Mouse (Mus musculus): ENCODE measurements around the gene Rab6a.

Rab6a gene

DNA sequence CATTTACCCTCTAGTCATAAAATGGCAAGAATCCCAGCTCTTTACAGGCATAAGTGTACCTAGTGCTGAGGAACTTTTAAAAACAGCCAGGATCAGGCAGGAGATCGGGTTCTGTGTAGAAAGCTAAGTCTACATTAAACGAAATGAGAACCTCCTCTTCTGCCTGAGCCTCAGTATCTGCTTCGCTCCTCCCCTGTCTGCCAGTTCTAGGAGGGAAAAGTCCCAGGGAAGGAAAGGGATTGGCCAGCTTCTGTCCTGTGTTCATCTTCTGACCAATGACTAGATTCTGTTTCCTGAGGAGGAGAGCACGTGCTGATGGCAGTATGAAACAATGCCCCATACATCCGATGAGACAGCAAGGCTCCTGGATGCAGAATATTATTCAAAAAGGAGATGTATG is 73.9 kb downstream of the Rab6a start:
- no peak for DNase-seq (ENCODE audit: low spot score)

- DNase-seq (ENCODE audit: low spot score), result no peak
Observed at GRCm38 (mm10) chr7:100683241-100683640, 76.0 kb downstream of the Rab6a start.

GRCm38 (mm10) chr7:100684081-100684480 is 76.9 kb downstream of the Rab6a start:
- DNase-seq (ENCODE audit: low spot score), result no peak

DNA sequence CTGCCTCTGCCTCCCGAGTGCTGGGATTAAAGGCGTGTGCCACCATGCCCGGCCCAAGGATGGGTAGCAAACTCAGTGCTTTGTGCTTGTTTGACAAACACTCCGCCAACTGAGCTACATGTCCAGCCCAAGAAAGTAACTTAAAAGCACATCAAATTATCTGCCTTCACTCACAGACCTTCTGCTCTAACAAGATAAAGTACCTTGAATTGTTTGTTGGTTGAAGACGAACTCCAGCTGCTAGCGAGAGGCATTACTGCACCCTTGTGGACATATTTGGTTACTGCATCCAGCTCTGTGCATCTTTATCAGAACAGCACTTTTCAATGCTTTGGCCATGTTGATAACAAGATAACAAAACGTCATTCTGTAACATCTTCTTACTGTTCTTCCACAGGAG is 77.3 kb downstream of the Rab6a start:
- DNase-seq (ENCODE audit: low spot score), result peak; percentile 49

- peak; percentile 72 for DNase-seq (ENCODE audit: low spot score)
Observed at GRCm38 (mm10) chr7:100685061-100686030, 78.1 kb downstream of the Rab6a start.

DNA sequence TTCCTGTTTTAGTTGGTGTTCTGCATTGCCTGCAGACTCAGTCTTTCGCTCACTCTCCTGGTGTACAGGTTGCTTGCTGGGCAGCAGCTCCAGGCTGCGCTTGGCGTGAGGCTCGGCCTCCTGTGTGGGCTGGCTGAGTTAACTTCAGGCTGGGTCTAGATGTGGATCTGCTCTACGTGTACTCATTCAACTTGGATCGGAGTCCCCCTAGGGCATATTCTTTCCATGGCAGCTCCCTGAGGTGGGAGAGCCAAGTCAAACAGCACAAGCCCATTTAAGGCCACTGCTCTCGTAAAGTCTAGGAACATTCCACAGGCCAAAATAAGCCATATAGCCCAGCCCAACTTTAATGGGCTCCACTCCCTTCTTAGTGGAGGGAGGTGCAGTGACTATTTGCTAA is 81.3 kb downstream of the Rab6a start:
- DNase-seq (ENCODE audit: low spot score), result no peak

Measured in spleen, adult 12 weeks (tissue).